ENCODE assay signal across 25 mouse cellular contexts in genomic region chr12:77179138-77179537, GRCm38 (mm10).
"Had no signal": no experiment of that assay in that cellular context is flagged by ENCODE, and none has a peak within 500 bp of the region (broad histone marks: within the 10 kb centered on the region; RNA-seq: fewer than 3 reads in every experiment).

No protein-coding gene starts in this region.

- H3K4me2 ChIP-seq: heart, embryonic 11.5 days; heart, embryonic 13.5 days; heart, embryonic 15.5 days; hindbrain, embryonic 13.5 days; hindbrain, embryonic 15.5 days; kidney, embryonic 15.5 days; limb, embryonic 13.5 days; limb, embryonic 15.5 days had no signal

- H3K9ac ChIP-seq: heart, embryonic 13.5 days; heart, embryonic 15.5 days; hindbrain, embryonic 13.5 days; hindbrain, embryonic 15.5 days; kidney, embryonic 15.5 days; limb, embryonic 13.5 days; limb, embryonic 15.5 days had no signal

- H3K27me3 ChIP-seq: heart, embryonic 13.5 days; heart, embryonic 15.5 days; hindbrain, embryonic 13.5 days; hindbrain, embryonic 15.5 days; kidney, embryonic 15.5 days; limb, embryonic 13.5 days; limb, embryonic 15.5 days had no signal

- H3K4me3 ChIP-seq: heart, adult 2 months; heart, embryonic 13.5 days; heart, embryonic 15.5 days; hindbrain, embryonic 10.5 days; hindbrain, embryonic 13.5 days; hindbrain, embryonic 15.5 days; kidney, embryonic 15.5 days; limb, embryonic 13.5 days; limb, embryonic 15.5 days had no signal

- DNase-seq: gastrocnemius, postnatal 14 days; gastrocnemius, postnatal 36 days; heart, adult 11 months; heart, adult 2 months; heart, postnatal 4 days; kidney, adult 11 months; kidney, adult 2 months; kidney, adult 9 months; kidney, postnatal 14 days; kidney, postnatal 36 days; layer of hippocampus, adult 9-11 months; layer of hippocampus, postnatal 36 days; left cerebral cortex, postnatal 4 days had no signal

- H3K9me3 ChIP-seq: heart, embryonic 13.5 days; heart, embryonic 15.5 days; hindbrain, embryonic 10.5 days; hindbrain, embryonic 13.5 days; hindbrain, embryonic 15.5 days; kidney, embryonic 15.5 days; limb, embryonic 13.5 days; limb, embryonic 15.5 days had no signal

- H3K27ac ChIP-seq: heart, adult 2 months; heart, embryonic 13.5 days; heart, embryonic 15.5 days; hindbrain, embryonic 13.5 days; hindbrain, embryonic 15.5 days; hindbrain, postnatal 0 days; kidney, embryonic 15.5 days; kidney, postnatal 0 days; limb, embryonic 13.5 days; limb, embryonic 15.5 days had no signal

- H3K4me1 ChIP-seq: hindbrain, embryonic 15.5 days had no signal

- ATAC-seq: hindbrain, postnatal 0 days; intestine, embryonic 16.5 days had no signal

- H3K36me3 ChIP-seq: heart, embryonic 13.5 days; heart, embryonic 15.5 days; hindbrain, embryonic 10.5 days; hindbrain, embryonic 13.5 days; hindbrain, embryonic 15.5 days; kidney, embryonic 15.5 days; limb, embryonic 13.5 days; limb, embryonic 15.5 days had no signal
